Mouse (Mus musculus) cerebellum, adult 2 months (tissue): ENCODE data around the gene Cygb.

Experiments used
- CTCF ChIP-seq: fragments of 200-500 bp; IDR thresholded peaks from 2 replicates; pipeline ENCODE4 v1.5.1; 2011; ENCODE audit warnings: low read depth, mild to moderate bottlenecking, control low read depth, low read length, moderate library complexity, borderline replicate concordance; ENCODE audit not compliant: insufficient read depth
- POLR2A ChIP-seq: fragments of 200-500 bp; IDR thresholded peaks from 2 replicates; pipeline ENCODE4 v1.6.1; 2011; ENCODE audit warnings: low read length, control low read depth, borderline replicate concordance; ENCODE audit not compliant: insufficient read depth

DNA sequence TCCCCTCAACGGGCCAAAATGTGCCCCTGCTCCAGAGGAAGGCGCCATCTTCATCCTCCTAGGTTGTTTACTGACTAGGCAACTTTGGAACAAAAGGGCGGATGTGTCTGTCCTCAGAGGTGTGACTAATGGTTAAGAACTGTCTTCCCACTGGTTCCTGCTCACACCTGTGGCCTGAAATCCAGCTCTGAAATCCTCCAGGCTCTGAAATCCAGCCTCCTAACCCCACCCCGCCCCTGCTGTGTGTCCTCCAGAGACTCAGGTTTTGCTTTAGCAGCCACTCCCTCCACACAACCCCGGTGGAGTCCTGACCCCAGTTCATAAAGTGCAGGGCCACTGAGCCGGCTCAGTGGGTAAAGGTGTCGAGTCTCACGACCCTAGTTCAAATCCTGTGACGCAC lies 43.4 kb upstream of the Cygb start:
- no peak for TF ChIP-seq CTCF
- no peak for TF ChIP-seq POLR2A
